Mouse (Mus musculus): ENCODE results near the gene Ss18l1. TPM values are rescaled to one million over a fixed set of nuclear protein-coding genes. Genes with fewer than 3 reads are reported as not detected.

The Ss18l1 gene
- total and polyA plus RNA-seq, 3 experiments: 2.0 to 3.0 (median 2.1) TPM

DNA sequence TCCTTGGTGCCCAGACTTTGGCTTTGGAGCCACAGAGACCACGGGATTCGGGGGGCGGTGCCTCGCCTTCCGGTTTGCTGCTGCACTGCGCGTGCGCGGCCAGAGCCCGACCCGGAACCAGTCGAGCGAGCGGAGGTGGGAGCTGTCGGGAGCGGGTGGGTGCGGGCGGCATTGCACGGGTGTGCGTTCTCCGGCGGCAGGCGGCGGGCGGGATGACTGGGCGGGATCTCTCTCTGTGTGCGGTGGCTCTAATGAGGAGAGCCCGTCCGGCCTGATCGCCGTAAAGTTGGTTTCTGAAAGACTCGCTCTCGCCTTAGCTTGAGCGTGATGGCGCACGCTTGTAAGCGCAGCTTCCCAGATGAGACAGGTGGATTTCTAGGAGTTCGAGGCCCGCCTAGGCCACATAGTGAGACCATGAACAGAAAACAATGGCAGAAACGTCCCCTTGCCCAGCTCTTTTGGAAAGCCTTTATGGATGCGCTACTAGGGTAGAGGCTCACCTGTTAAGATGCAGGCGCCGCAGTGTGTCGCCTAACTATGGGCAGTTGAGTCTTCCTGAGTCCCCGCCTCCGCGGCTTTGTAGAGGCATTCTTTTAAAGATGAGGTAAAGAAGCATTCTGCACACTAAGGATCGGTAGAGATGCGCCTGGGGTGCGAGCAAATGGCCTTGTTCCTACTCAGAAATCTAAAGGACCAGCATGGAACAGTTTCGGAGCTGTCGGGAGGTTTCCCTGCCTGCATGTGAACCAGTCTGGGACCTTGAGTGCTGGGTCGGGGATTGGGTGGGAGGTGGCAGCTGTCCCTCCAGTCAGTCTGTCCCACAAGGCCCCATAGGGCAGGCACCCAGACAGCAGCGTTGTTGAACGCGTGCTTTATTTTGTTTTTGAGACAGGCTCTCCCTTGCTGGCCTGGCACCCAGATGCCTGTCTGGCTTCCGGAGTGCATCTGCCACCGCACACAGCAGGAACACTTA, 28.5 kb downstream of the Ss18l1 start, which contains the start of gene Mtg2:
TSS of gene Mtg2 (plus strand) at position 108 of the 973 bp plus-strand sequence.
- TF ChIP-seq HCFC1 (IDR thresholded peaks at IDR 0.05; ENCODE audit: low read depth, low read length) (peak; percentile 89), RAD21 (IDR thresholded peaks at IDR 0.05; ENCODE audit: low read depth, low read length) (no peak), NELFE (IDR thresholded peaks at IDR 0.05; ENCODE audit: low read depth, low read length) (peak; percentile 97), MAX (IDR thresholded peaks at IDR 0.05; ENCODE audit: low read length) (peak; percentile 76), MEF2A (IDR thresholded peaks at IDR 0.05; ENCODE audit: borderline replicate concordance, low read depth, low read length) (0 out of 2 replicates have a peak, but pooled peaks have one; percentile 12), POLR2A (IDR thresholded peaks at IDR 0.05; ENCODE audit: low read depth, low read length) (peak; percentile 90), ELF1 (IDR thresholded peaks at IDR 0.05; ENCODE audit: low read depth, low read length) (peak; percentile 92), MAFK (IDR thresholded peaks at IDR 0.05; ENCODE audit: insufficient replicate concordance, low read length) (no peak), ZC3H11A (IDR thresholded peaks at IDR 0.05; ENCODE audit: low read depth, low read length) (no peak), JUN (IDR thresholded peaks at IDR 0.05; ENCODE audit: insufficient read depth, low read depth, low read length) (no peak), CHD2 (IDR thresholded peaks at IDR 0.05; ENCODE audit: low read length) (peak; percentile 92), E2F4 (IDR thresholded peaks at IDR 0.05; ENCODE audit: insufficient replicate concordance, low read depth, low read length) (no peak), ZMIZ1 (IDR thresholded peaks at IDR 0.05; ENCODE audit: low read depth, low read length) (peak; percentile 89), MYC (IDR thresholded peaks at IDR 0.05; ENCODE audit: low read depth, low read length) (peak; percentile 81), SMC3 (IDR thresholded peaks at IDR 0.05; ENCODE audit: low read depth, low read length) (no peak), TCF12 (IDR thresholded peaks at IDR 0.05; ENCODE audit: low read depth, low read length) (peak; percentile 86), CHD1 (IDR thresholded peaks at IDR 0.05; ENCODE audit: low read depth, low read length) (no peak), IRF4 (IDR thresholded peaks at IDR 0.05; ENCODE audit: low read depth, low read length) (peak; percentile 58; the same call in 1 of the 2 replicates), POLR2AphosphoS2 (IDR thresholded peaks at IDR 0.05; ENCODE audit: low read depth, low read length) (peak; percentile 87), MXI1 (IDR thresholded peaks at IDR 0.05; ENCODE audit: low read depth, low read length) (peak; percentile 93), KAT2A (IDR thresholded peaks at IDR 0.05; ENCODE audit: insufficient replicate concordance, low read length) (peak; percentile 85; the same call in 1 of the 2 replicates), RCOR1 (conservative IDR thresholded peaks at IDR 0.05; ENCODE audit: low read depth, low read length) (0 out of 2 replicates have a peak, but pooled peaks have one; percentile 10), PAX5 (IDR thresholded peaks at IDR 0.05; ENCODE audit: low read length) (no peak), EP300 (IDR thresholded peaks at IDR 0.05; ENCODE audit: low read length) (no peak), NRF1 (IDR thresholded peaks at IDR 0.05; ENCODE audit: low read depth, low read length) (peak; percentile 95), MAZ (IDR thresholded peaks at IDR 0.05; ENCODE audit: low read depth, low read length) (peak; percentile 72; the same call in 1 of the 2 replicates), BHLHE40 (IDR thresholded peaks at IDR 0.05; ENCODE audit: low read depth, low read length) (peak; percentile 70), SIN3A (IDR thresholded peaks at IDR 0.05; ENCODE audit: low read length) (peak; percentile 95)
- H3K4me1 ChIP-seq (ENCODE audit: control insufficient read depth in 1 of 2, insufficient read depth in 2 of 2): peaks cover 10 to 22% of the 10 kb centered on the region in 2 experiments
- H3K4me3 ChIP-seq (replicated peaks in 1 of 3; ENCODE audit: low read depth in 2 of 3, low read length in 2 of 3, poor library complexity in 1 of 3): peak within 1 kb of the TSS; percentile 87 to 92 (median 90)
- peaks cover 4% of the 10 kb centered on the region; the same call in 1 of the 2 replicates for H3K79me2 ChIP-seq (replicated peaks; ENCODE audit: control insufficient read depth, extremely low read depth, insufficient read depth, poor library complexity, severe bottlenecking)
- peak; percentile 87 for DNase-seq (ENCODE audit: extremely low read depth)
- H3K27me3 ChIP-seq (replicated peaks): no peaks in the 10 kb centered on the region
- peaks cover 14 to 40% of the 10 kb centered on the region in 2 experiments for H3K36me3 ChIP-seq (replicated peaks in 1 of 2; ENCODE audit: control insufficient read depth in 1 of 2, insufficient read depth in 1 of 2, low read length in 1 of 2)
- no peak within 1 kb of the TSS for H3K27ac ChIP-seq (ENCODE audit: insufficient read depth, low read depth)
- dilution Hi-C loops (cut with MboI; ENCODE audit: extremely low pct_ligation_motif_present, extremely low pct_unique_long_range_greater_than_20kb, low sequenced_read_pairs) (loop anchor here (25.0 kb wide), 1 partner anchor 158 kb away; no protein-coding TSS in a partner anchor), in situ Hi-C loops (cut with MboI; ENCODE audit: low pct_ligation_motif_present, low pct_unique_long_range_greater_than_20kb, low sequenced_read_pairs) (no loop called here)
- peak within 1 kb of the TSS; percentile 94 for H3K4me2 ChIP-seq (ENCODE audit: insufficient read depth, low read depth, poor library complexity, severe bottlenecking)
- no peaks in the 10 kb centered on the region for H3K9me3 ChIP-seq (replicated peaks; ENCODE audit: low read length)
- H3K9ac ChIP-seq (ENCODE audit: insufficient read depth, low read depth): peak within 1 kb of the TSS; percentile 86
